Mouse (Mus musculus): ENCODE measurements around the gene Hoxc10. TPM values are rescaled to one million over a fixed set of nuclear protein-coding genes. Genes with fewer than 3 reads are reported as not detected.
A peak's percentile ranks its signal among the peaks of the same experiment; 100 is the strongest.

The Hoxc10 gene
- total RNA-seq (2021), result under 1 TPM; 0.31 to 0.43 TPM
- 0.10 TPM in 1 of 2 replicates, not detected in the other for polyA plus RNA-seq (2012; rRNA removed)
- long read RNA-seq, result 0 reads

DNA sequence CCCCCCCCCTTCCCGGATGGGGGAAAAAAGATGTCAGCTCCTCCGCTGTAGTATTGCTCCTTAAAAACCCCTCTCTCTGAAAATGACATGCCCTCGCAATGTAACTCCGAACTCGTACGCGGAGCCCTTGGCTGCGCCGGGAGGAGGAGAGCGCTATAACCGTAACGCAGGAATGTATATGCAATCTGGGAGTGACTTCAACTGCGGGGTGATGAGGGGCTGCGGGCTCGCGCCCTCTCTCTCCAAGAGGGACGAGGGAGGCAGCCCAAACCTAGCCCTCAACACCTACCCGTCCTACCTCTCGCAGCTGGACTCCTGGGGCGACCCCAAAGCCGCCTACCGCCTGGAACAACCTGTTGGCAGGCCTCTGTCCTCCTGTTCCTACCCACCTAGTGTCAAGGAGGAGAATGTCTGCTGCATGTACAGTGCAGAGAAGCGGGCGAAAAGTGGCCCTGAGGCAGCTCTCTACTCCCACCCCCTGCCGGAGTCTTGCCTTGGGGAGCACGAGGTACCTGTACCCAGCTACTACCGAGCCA, at the start of gene Hoxc10:
TSS of gene Hoxc10 (plus strand) at position 21 of the 536 bp plus-strand sequence.
- DNase-seq, result no peak

DNA sequence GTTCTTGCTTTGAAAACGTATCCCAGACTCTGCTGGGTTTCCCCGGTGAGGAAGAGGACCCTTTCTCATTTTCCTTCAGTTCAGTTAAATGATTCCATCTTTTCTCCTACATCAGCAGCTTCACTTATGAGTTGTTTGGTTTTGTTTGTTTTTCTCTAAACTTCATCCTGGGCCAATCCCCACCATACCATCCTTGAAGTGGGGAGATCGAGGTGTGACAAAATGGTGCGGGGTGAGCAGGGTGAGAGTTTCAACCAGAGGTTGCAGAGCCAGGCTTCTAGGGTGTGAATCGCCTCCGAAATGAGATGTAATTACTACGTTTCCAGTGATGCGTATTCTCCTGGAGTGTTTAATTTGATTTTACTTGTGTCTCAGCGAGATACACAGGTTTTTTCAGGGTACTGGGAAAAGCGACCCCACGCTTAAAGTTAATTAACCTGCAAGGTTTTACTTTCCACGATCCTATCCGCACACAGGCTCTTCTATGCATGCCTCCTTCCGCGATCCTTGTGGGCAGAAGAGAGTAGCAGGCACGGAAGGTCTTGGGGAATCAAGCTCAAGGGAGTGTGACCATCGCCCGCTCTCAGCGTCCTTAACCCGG, 48.5 kb upstream of the Hoxc10 start:
- no peak for DNase-seq

DNA sequence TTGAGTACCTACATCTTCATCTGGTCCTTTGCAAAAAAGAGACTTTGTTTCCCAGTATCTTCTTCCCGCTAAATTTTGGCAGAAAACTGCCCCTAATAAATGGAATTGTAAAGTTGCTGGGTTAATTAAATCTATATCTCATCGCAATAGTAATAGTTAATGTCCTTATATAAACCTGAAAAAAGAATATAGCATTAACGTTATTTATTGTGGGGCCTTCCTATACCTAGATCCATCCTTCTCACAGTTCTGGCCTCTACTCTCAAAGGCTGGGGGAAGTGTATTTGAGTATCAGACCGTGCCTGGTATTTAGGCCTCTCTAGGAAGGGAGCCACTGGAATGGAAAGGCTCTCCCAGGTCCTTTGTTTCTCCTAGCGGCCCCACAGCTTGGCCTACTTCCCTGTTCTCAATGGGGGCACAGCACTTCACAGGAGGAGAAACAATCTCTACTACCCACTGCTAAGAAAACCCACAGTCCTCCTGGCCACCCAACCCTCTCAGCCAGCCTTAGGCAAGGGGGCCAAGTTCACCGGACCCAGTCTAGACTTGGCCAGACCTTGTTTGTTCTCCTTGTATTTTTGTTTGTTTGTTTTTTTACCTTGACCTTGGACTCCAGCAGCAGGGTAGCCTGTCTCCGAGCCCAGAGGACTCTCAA, 47.9 kb upstream of the Hoxc10 start:
- DNase-seq, result no peak

DNA sequence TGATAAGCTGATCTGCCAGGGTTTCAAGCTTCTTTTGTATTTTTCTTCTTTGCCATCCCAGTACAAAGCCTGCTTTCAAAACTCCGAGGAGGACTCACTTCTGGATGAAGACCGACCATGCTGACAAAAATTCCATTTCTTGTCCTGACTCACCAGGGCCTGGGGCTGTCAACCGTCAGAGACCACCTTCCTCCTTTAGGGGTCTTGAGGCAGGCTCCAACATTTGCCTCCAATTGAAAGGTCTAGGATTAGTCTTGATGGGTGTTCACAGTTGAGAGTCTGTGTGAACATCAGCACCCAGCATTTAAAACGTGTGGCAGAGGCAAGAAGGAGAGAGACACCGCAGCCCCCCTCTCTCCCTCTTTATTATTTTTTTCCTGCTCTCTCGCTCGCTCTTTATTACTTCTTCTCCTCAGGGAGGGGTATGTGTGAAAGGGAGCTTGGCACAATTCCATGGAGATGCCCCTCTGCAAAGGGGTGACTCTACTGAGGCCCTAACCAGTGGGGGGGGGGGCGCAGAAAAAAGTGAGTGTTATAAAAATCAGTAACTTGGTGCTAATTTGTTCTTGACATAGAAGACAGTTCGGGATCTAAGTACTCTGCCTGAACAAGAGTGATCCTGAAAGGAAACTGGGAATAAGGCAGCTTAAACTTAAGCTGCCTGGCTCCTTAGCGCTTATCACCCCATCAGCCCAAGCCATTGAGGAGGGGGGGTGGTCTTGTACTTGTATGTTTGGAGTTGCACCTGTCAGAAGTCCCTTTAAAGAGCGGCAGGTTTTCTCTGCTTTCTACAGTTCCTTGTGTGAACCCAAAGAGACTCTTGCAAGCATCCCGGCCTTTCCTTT, 47.0 kb upstream of the Hoxc10 start:
- no peak for DNase-seq

DNA sequence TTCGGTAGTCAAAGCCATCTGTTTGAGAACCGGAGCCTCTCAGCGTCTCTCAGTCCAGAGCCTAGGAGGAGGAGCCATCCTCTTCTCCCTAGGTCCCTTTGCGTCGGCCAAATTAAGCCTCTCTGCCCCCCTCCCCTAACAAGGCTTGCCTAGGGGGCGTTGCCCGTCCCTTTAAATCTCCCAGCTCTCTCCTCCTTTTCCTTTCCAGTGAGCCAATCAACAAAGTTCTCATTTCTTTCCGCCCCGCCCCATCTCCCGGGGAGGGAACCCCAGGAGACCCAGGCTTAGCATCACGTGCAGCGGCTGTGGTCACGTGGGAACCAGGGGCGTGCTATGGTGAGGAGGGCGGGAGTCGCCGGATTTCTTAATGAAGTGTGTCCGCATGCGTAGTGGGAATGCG, 46.0 kb upstream of the Hoxc10 start:
- DNase-seq, result peak; percentile 30

GRCm38 (mm10) chr15:102921053-102922011, 45.3 kb upstream of the Hoxc10 start, which contains the start of gene Hoxc13:
Gene Hoxc13 (plus strand): TSS chr15:102921103.
- DNase-seq, result no peak

DNA sequence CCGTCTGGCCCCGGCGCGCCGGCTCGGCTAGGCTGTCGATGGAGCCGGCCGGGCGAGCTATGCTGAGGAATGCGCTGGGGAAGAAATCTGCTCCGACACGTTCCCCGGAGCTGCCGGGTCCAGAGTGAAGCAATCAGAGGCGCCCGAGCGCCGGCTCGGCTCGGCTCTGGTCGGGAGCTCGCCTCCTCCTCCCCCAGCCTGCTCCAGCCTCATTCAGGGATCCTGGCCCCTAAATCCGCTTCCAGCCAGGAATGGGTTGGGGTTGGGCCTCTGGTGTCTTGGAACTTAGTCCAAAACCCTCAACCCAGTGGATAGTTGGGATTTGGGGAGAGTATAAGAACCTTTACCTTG, 44.6 kb upstream of the Hoxc10 start:
- peak; percentile 15 for DNase-seq

DNA sequence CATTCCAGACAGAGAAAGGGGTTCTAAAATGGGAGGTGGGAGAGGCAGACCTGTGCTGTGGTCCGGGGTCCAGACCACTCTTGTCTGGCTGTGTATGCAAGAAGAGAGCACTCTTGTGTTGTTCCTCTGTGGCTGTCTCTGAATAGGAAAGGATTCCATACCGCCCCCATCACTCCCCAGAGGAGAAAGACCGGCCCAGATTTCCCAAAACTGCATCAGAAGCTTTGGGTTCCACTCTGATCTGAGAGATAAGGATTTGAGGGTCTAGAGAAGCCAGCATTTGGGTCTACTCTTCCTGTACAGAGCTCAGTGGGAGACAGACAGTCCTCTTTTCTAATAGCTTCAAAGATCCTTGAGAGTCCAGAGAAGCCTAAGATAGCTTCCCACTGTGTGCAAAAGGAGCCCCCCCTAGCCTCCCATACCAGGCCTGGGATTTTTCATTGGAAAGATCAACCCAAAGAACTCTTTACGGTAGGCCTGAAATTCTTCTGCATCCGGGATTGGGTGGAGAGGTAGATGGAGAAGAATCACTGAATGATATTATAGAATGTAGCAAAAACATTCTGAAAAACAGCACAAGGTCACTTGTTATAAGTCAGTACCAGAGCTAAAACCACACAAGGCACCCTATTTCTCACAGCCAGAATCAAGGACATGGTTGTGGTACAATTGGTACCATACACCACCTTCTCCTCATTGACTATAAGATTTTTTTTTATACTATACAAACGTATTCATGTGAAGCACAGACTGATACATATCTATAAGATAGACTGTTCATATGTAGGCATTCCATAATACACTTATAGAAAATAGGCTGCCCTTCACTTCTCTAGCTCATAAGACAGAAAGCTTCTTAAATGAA, 43.7 kb upstream of the Hoxc10 start:
- DNase-seq, result no peak

- no peak for DNase-seq
Measured at GRCm38 (mm10) chr15:102927032-102927645, 39.5 kb upstream of the Hoxc10 start.

DNA sequence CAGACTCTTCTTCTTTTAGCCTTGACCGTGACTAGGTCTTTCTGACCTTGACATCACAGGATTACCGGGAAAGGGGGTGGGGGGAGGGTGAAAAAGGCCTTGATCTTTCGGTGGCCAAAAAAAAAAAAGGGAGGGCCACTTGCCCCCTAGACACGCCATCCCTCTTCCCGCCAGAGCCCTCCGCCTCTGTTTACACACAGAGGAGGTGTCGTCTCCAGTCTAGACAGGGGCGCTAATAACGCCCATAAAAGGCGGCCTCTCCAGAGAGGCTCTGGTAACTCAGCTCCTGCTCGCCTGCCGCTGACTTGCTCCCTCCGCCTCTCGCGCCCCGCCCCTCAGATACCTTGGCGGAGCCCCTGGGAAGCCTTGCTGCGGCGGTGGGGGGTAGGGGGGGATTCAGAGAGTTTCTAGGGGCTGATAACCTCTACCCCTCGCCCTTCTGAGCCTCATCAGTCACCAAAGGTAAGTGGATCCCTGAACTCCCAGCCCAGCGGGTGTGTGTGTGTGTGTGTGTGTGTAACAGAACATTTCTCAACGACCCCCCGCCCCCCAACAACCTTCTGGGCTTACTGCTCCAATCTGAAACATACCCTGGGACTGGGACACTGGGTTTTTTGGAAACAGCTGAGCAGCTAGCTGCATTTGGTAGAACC, 34.8 kb upstream of the Hoxc10 start:
- DNase-seq, result no peak

- DNase-seq, result no peak
Measured at GRCm38 (mm10) chr15:102934438-102934837, 32.2 kb upstream of the Hoxc10 start.

DNA sequence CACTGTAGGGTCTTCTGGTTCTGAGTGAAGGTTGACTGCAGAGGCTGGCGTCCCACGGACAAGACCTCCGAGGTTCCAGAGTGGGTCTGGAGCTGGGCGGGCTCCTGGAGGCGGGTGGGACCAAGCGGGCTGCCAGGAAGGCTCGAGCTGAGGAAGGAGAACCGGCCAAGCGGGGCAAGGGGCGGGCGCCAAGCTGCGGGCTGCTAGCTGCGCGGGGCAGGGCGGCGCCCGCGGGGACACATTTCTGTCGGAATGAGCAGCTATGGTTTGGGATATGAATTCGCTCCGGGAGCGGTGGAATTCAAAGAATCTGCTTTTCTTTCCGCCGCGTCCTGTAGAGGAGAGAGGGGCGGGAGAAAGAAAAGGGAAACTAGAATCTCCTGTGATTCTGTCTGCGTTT, 31.7 kb upstream of the Hoxc10 start:
- no peak for DNase-seq

- DNase-seq, result no peak
Measured at GRCm38 (mm10) chr15:102936279-102936972, 30.2 kb upstream of the Hoxc10 start, which contains the start of gene Hoxc12. Gene Hoxc12 (plus strand): TSS chr15:102936757.

- DNase-seq, result no peak
Measured at GRCm38 (mm10) chr15:102937036-102937666, 29.4 kb upstream of the Hoxc10 start.

- no peak for DNase-seq
Measured at GRCm38 (mm10) chr15:102939256-102940155, 27.1 kb upstream of the Hoxc10 start.

DNA sequence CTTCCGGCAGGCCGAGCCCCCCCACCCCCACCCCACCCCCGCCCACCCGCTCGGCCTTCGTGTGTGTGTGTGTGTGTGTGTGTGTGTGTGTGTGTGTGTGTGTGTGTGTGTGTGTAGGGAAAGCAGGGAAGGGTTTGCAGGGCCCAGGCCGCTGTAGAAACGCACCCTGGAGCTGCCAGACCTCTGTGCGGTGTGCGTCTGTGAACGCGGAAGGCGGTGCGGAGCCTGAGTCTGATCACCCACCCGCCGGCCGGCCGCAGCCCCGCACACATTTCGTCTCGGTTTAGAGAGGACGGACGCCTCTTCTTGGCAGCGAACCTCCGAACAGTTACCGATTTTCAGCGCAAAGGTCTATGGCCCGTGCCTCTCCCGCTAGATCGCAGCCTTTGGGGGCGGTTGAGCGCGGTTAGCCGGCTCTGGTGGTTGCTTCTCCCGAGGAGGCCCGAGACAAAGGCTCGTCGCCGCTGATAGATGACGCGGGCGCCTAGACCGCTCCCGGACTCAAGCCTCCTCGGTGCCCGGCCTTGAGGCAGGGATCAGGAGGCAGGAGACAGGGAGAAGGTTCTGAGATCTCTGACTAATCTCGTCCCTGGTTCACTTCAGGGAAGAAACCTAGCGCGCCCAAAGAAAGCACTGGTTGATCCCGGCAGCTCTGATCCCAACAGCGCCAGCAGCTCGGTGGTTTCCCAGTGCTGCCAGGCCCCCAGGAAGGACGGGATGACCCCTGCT, 23.7 kb upstream of the Hoxc10 start:
- DNase-seq, result peak; percentile 13

DNA sequence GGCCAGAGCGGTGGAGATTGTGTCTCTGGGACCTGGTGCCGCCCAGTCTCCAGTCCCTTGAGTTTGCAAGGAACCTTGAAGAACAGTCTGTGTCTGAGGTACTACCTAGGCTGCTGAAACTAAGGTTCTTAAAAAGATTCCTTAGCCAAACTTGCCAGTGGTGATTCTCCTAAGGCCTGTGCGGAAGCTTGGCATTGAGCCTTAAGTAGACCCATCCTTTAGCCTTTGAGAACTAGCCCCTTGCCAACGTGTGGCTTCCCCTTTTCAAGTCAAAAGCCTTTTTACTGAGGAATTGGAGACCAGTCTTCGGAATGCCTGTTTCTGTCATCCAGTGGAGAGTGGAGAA, 23.2 kb upstream of the Hoxc10 start:
- no peak for DNase-seq
